Mouse (Mus musculus): ENCODE data around the gene Kpna7.
"Not testable (repeated sequence)": the region's sequence is repeated elsewhere in the genome, so short reads cannot be mapped to it uniquely, and the experiment has no call there.

Kpna7 gene

DNA sequence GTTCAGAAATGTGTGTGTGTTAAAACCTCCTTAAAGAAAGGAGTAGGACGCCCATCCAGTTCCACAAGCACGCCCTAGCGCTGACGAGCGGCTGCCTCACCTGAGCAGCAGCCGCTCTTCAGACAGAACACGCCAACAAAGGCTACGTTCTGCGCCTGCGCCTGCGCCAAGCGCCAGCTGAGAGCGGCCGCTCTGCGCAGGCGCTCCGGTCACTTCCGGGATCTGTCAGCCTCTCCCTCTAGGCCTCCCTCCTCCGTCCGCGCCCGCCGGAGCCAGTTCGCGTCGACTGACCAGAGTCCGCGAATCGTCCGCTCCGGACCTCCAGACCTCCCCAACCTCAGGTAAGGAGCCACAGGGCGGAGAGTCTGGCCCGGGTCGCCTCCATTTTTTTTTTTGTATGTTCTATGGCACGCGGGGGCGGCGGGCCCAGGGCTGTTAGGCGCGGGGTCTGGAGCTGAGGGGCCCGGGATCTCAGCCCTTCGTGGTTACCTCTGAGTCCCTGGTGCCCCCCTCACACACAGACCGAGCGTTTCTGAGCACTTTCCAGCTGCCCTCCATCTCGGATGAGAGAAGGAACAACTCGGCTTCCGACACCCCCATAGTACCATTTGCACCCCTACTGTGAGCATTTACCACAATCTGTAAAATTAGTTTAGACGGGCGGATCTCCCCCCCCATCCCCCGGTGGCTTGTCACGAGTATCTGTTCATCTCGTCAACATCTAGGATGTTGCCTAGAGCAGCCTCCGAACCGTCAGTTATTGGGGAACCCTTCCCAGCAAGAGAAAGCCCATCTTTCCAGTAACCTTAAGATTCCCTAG is at the start of gene Kpna7, which contains the start of gene Arpc1a:
Kpna7 (minus strand) TSS at position 399 of the 820 bp plus-strand sequence.
Arpc1a (plus strand) TSS at position 199 of the 820 bp plus-strand sequence.
- DNase-seq (ENCODE audit: low spot score in 2 of 2): peak; percentile 82 to 88

DNA sequence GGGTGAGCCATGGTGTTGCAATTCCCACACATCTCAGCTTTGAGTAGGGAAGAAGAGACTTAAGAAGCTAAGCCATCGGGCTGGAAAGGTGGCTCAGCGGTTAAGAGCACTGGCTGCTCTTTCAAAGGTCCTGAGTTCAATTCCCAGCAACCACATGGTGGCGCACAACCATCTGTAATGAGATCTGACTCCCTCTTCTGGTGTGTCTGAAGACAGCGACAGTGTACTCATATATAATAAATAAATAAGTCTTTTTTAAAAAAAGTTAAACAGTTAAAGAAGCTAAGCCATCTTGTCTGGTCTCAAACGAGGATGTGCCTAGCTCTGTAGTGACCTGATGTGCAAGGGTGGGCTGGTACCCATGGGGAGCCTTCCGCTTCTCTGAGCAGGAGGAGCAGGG is 49.4 kb upstream of the Kpna7 start:
- not testable (repeated sequence) for DNase-seq (ENCODE audit: low spot score in 2 of 2)

DNA sequence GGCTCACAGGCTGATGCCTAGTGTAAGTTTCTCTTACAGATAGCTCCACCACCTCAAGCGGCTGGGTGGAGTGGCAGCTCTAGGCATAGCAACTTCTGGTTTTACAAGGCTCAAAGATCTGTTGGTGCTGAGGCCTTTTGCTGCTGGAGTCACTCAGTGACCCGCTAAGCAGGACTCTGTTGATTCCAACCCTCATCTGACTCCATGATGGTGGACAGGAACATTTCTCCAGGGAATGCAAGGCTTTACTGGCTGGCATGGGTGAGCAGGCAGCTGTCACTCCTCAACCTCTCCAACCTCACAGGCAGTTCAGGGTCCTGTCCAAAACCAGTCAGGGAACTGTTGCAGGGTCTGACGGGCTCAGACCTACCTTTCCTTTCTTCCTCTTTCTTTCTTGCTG is 47.2 kb upstream of the Kpna7 start:
- DNase-seq (ENCODE audit: low spot score in 2 of 2): no peak

DNA sequence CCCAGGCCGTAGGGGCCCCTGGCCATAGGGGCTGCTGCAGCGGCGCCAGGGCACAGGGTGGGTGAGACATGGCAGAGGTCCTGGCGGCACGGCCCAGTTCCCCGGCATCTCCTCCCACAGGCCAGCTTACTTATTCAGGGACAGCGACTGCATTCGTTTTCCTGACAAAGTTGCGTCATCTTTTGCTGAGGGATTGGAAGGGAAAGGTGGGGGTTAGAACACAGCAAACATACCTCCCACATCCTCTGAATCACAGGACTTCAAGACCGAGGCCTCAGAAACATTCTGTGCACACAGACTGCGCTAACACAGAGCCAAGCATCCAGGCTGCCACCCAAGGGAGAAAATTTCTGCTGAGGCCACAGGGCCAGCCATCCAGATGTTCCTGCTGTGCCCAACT is 46.4 kb upstream of the Kpna7 start:
- no peak for DNase-seq (ENCODE audit: low spot score in 2 of 2)

DNA sequence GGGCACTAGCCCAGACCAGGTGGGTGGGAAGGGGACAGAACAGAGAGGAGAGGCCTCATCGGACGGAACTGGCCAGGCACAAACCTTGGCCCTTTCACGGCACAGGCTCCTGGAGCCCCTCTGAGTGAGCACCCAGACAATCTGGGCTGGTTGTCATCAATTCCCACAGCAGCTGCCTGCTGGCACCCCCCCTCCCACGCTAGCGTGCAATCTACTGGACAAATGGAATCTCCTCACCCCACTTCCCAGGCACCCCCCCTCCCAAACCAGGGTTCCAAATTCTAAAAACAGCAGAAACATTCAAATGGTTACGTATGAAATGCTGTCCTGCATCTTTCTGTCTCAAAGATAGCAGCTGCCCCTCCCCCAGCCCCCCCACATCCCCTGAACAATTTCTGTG is 45.9 kb upstream of the Kpna7 start:
- DNase-seq (ENCODE audit: low spot score in 2 of 2): not testable (repeated sequence)

DNA sequence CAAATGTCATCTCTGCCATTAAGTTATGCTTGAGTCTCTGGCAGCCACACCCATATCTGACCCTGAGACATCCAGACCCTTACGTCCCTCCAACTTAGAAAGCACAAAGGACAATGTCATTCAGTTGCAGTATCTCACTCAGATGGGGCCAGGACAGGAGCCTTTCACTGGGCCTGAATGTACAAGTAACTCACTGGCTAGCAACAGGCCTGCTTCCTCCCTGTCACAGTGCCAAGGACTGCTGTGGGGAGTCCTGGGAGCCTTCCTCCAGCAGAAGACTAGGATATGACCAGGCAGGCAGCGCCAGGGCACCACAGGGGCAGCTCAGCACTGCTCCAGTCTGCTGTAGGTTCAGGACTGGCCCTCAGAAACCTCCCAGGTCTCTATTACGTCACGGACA is 45.3 kb upstream of the Kpna7 start:
- no peak for DNase-seq (ENCODE audit: low spot score in 2 of 2)

DNA sequence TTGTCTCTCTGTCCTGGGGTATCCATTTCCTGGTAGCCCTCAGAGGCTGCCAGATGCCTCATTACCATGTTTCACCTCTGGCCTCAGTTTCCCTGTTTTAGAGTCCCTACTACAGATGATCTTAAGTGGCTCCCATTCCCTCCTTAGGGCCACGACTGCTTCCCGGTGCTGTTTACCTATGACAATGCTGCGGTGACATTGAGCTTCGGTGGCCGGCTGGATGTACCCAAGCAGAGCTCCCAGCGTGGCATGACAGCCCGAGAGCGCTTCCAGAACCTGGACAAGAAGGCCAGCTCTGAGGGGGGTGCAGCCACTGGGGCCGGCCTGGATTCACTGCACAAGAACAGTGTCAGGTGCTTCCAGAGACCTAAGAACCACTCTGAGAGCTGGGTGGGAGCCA is 42.8 kb upstream of the Kpna7 start:
- no peak for DNase-seq (ENCODE audit: low spot score in 2 of 2)

DNA sequence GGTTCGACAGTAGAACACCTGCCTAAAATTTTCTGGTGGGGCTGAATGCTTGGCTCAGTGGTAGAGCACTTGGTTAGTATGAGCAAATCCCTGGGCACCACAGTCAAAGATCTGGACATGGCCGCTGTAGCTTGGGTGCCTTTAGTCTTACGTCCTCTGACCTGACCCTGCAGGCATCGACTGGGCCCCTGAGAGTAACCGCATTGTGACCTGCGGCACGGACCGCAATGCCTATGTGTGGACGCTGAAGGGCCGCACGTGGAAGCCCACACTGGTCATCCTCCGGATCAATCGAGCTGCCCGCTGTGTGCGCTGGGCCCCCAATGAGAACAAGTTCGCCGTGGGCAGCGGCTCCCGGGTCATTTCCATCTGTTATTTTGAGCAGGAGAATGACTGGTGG is 39.6 kb upstream of the Kpna7 start:
- DNase-seq (ENCODE audit: low spot score in 2 of 2): no peak

DNA sequence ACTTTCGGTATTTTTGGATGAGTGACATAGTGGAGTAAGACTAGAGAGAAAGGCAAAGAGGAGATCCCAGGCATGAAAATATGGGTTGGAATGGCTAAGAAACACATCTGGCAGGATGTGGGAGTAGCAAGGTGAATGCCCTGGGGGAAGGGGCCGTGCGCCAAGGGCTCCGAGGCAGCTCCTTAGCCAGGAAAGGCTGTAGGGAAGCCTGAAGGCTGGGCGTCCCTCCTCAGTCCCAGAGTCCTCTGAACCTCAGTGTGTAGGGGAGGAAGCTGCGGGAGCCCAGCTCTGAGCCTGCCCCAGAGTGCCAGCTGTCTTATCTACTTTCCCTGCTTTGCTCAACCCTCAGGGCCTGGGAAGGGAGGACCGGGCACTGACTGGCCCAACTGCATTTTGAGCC is 37.1 kb upstream of the Kpna7 start:
- no peak for DNase-seq (ENCODE audit: low spot score in 2 of 2)

DNA sequence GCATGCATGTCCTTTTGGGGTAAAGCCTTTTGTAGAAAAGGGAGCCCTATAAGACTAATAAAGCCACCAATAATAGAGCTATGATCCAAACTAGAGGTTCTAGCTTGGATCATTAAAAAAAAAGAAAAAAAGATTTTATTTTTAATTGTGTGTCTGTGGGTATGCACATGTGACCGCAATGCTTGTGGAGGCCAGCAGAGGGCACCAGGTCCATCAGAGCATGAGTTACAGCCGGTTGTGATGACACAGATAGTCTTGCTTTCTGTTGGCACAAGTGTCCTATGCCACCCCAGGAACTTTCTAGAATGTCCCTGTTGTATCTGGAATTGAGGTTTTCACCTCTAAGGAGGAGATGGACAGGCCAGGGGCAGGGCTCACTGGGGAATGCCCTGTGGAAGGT is 35.6 kb upstream of the Kpna7 start:
- no peak for DNase-seq (ENCODE audit: low spot score in 2 of 2)

DNA sequence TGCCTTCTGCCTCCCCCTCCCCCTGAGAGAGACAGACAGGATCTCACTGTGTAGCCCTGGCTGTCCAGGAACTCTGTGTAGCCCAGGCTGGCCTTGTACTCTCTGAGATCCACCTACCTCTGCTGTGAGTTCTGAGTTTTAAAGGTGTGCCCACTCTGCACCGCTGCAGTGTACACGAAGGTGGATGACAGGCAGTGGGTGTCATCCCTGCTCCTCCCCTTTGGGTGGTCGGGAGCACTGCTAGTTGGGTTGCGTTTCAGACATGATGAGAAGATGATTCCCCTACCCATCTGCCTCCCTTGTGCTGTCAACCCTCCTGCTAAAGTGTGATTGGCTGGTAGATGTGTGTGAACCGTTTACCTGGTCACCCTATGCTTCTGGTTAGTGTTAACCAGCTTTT is 34.6 kb upstream of the Kpna7 start:
- no peak for DNase-seq (ENCODE audit: low spot score in 2 of 2)

DNA sequence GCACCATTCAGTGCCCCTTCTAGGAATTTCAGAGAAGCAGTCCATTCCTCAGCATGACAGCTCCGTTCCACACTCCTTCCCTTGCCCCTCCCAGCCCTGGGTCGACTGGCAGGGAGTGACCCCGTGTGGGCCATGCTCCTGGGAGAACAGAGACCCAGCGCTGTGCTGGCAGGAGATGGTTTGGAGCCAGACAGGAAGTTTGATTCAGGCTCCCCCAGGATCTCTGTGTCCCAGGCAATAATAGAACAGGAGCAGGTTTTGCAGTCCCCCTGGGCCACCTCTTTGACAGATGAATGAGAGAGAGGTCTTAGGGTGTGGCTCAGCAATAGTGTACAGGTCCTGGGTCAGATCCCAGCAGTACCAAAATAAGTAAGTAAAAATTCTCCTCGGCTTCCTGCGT is 34.2 kb upstream of the Kpna7 start:
- no peak for DNase-seq (ENCODE audit: low spot score in 2 of 2)

DNA sequence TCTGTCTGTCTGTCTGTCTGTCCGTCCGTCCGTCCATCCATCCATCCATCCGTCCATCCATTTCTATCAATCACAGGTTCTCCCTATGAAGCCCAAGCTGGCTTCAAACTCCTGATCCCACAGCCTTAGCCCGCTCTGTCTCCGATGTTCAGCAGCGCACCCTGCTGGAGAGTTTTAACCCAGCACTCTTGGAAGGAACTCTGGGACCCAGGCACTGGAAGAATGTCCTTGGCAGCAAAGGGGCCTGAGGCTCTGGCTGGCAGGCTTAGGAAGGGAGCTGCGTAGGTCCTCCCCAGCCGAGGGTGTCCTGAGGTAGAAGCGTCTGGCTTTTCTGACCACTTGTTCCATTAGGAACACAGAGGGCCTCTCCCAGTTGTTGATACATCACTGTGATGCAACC is 33.1 kb upstream of the Kpna7 start:
- no peak for DNase-seq (ENCODE audit: low spot score in 2 of 2)

DNA sequence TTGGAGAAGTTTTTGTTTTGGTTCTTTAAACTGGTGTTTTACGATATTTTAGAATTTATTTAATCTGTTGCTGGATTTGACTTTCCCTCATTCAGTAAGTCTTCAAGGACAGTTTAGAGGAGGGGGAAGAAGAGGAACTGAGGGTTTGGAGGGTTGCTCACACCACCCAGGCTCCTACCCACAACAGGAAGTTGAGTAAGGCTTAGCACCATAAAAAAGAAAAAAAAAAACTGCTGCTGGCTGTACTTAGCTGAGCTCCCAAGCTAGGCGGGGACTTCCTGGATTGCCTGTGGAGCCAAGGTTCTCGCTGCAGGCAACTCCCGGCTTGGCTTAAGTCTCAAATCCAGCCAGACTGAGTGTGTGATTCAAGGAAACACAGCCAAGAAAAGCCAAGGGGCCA is 32.5 kb upstream of the Kpna7 start:
- DNase-seq (ENCODE audit: low spot score in 2 of 2): no peak

DNA sequence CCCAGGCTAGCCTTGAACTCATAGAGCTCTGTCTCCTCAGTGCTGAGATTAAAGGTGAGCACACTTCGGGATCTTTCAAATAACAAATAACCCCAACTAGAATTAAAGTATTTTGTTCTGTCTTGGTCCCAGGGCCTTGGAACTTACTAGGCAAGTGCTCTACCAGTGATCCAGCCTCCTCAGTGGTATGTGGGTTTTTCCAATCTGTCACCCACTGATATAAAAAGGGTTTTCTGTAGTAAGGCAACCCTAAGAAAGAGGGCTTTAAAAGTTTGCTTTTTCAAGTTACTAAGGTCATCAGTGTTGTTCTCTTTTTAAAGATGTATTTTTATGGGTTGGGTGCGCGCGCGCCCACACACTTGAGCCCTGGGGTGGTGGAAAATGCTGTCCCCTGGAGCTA is 31.9 kb upstream of the Kpna7 start:
- DNase-seq (ENCODE audit: low spot score in 2 of 2): no peak

DNA sequence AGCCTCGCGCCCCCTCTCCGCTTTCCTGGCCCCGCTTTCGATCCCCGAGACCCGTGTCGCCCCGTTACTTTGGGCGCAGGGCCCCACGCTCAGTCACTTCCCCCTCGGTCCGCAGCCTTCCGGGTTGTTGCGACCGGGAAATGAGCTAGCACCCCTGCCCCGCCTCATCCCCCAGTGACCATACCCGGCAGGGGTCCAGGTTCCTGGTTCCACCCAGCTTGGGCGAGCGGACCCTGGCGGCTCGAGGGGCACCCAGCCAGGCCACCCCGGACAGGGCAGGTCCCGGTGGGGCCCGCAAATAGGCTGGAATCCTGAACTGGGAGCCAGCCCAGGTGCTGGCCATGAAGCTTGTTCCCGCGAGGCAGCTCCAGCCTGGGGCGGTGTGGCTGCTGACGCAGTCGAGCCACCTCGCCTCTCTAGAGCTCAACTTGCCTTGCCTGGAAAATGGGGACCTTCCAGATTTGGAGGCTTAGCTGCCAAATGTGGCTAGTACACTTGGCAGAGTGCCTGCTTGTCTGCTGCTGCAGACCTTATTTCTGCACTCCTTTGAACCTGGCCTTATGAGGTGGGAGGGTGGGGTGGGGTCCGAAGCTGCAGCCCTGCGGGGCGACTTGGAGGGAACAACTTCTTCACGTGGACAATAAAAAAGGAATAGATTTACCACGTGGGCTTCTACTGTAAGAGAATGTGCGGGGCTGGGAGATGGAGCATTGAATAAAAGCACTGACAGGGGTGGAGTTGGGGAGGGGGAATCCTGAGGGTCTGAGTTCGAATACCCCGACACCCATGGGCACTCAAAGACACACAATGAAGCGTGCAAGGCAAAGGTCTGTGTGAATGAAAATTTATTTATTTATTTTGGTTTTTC is 31.0 kb upstream of the Kpna7 start:
- peak in 1 of 2 experiments; percentile 35 for DNase-seq (ENCODE audit: low spot score in 2 of 2)

DNA sequence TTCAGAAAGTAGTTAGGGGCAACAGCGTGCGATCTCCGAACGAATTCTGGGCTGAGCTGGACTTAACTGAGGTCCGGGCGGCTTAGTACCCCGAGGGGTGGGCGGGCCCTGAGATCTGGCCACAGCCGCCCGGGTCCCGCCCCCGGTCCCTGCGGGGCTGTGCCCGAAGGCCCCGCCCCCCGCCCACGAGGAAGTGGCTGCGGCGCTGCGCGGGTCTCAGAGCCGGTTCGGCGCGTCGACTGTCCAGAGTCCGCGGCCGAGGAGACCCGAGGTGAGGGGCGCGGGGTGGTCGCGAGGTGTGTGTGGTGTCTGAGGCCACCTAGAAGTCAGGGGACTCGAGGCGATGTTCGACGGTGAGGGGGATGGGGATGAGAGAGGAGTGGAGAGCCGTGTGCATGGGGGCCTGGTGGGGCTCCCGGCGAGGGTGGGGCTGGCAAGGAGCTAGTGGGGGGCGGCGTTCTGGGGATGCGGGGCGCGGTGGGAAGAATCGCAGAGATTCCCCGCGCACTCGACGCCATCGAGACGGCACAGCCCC is 30.3 kb upstream of the Kpna7 start, which contains the start of gene Arpc1b:
Arpc1b (plus strand) TSS at position 145 of the 535 bp plus-strand sequence.
- peak in 1 of 2 experiments; percentile 47 for DNase-seq (ENCODE audit: low spot score in 2 of 2)

DNA sequence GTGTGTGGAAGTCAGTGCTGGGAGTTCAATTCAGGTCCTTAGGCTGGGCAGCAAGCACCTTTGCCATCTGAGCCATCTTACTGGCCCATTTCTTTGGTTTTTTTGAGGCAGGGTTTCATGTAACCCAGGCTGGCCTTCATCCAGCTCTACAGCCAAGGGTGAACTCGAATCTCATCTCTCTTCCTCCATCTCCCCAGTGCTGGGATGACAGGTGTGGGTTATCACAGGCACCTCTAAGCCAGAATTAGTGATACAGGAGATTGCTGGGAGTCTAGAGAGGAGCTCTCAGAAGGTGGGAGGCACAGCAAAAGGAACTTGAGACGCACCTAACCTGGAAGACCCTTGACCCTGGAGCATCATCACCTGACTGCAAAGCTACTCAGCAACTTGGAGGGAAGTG is 29.6 kb upstream of the Kpna7 start:
- no peak for DNase-seq (ENCODE audit: low spot score in 2 of 2)

DNA sequence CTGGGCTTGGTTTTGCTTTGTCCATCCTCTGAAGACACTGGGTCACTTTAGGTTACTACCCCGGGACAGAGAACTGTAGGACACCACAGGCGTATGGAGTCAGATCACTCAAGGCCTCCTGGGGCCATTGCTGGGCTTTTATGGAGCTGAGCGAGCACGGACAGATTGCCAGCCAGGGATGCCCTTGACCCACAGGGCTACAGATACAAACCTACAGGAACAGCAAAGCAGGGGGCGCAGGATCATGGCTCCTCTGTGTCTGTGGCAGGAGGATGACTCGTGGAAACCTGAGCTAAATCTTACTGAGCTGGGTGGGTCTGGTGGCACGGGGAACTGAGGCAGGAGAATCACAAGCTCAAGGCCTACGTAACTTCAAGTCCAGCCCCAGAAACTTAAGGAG is 28.7 kb upstream of the Kpna7 start:
- DNase-seq (ENCODE audit: low spot score in 2 of 2): no peak

DNA sequence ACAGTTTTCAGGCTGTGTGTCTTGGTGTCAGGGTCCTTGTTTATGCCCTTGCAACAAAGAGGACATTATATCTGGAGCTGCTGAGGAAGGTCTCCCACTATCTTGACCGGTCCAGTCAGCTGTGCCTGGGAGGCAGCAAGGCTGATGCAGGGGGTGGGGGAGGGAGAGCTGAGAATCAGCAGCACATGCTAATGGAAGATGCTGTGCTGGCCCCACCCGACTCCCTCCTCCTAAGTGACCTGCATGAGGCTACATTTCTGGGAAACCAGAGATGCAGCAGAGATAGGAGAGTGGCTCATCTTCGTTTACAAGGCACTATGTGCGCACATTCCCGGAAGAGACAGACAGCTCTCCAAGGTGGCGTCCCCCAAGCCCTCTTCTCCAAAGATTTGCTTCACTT is 26.6 kb upstream of the Kpna7 start:
- no peak for DNase-seq (ENCODE audit: low spot score in 2 of 2)

DNA sequence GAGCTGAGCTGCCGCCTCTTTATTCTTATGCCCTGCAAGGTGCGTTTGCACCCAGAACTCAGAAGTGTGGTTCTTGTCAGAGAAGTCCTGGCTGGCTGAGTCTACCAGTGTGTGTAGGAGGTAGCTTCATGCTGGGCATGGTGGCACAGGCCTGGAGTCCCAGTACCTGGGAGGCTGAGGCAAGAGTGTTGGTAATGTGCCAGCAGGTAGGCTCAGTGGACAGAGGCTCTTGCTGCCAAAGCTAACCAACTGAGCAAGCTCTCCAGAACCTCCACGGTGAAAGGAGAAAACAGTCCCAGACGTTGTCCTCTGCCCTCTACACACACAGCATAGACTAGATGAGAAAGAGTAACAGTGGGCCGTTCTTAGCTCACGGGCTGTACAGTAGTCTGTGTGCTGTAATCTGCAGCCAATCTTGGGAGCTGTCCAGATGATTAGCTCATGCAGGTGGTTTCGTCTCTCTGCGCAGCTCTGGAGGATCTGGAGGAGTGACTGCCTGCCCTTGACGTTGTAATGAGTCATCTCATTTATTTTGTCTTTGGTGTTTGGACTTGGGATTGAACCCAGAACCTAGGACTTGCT is 22.0 kb upstream of the Kpna7 start:
- no peak for DNase-seq (ENCODE audit: low spot score in 2 of 2)

DNA sequence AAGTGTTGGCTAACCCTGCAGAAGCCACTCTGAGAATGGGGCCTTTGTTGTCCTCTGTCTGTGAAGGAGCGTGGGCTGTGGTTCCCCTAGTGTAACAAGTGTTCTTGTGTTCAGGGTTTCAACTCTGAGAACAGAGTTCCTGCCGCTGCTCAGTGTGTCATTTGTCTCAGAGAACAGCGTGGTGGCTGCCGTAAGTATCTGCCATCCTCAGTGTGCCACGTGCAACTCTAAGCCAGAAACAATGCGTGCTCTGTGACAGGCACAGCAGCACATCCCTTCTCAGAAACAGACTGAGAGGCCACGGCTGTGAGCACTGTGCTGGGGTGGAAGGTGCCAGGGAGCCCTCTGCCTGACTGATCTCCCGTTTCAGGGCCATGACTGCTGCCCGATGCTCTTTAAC is 20.5 kb upstream of the Kpna7 start:
- DNase-seq (ENCODE audit: low spot score in 2 of 2): no peak
